Mouse (Mus musculus): ENCODE data around the gene Crygn. TPM values are rescaled to one million over a fixed set of nuclear protein-coding genes. Genes with fewer than 3 reads are reported as not detected.

Gene Crygn
- total RNA-seq, 1 experiment, result 2.1 TPM

GRCm38 (mm10) chr5:24743956-24744355 is 13.9 kb downstream of the Crygn start:
- no peak overlapping the region for H3K27ac ChIP-seq (ENCODE audit: insufficient read depth, low read depth, low read length, poor library complexity, severe bottlenecking)
- no peak overlapping the region for H3K4me3 ChIP-seq (ENCODE audit: insufficient read depth in 1 of 2, low read depth in 1 of 2, low read length in 2 of 2, poor library complexity in 1 of 2, severe bottlenecking in 1 of 2)
- no peak overlapping the region for H3K9ac ChIP-seq (ENCODE audit: insufficient read depth, low read depth, low read length, poor library complexity, severe bottlenecking)
- no peak for DNase-seq (ENCODE audit: low read depth, low spot score)
- TF ChIP-seq HCFC1 (IDR thresholded peaks at IDR 0.05; ENCODE audit: borderline replicate concordance, insufficient read depth, low read length), result no peak
- no peak for TF ChIP-seq ZC3H11A (IDR thresholded peaks at IDR 0.05; ENCODE audit: borderline replicate concordance, low read depth, low read length)
- no peaks in the 10 kb centered on the region for H3K36me3 ChIP-seq (ENCODE audit: control insufficient read depth, insufficient read depth, low read length, poor library complexity, severe bottlenecking)
- in situ Hi-C loops (cut with MboI; ENCODE audit: low sequenced_read_pairs in 2 of 2, unreplicated experiment in 2 of 2), result no loop called here
- H3K9me3 ChIP-seq (ENCODE audit: control insufficient read depth, insufficient read depth, low read depth, low read length), result no peaks in the 10 kb centered on the region
- H3K4me1 ChIP-seq (ENCODE audit: control insufficient read depth in 2 of 2, insufficient read depth in 2 of 2, low read length in 2 of 2, poor library complexity in 1 of 2), result peaks cover 5 to 11% of the 10 kb centered on the region in 2 experiments; a peak in 3 of 4 replicates

GRCm38 (mm10) chr5:24741172-24741885 is 16.5 kb downstream of the Crygn start:
- no peaks in the 10 kb centered on the region for H3K4me1 ChIP-seq (ENCODE audit: control insufficient read depth in 2 of 2, insufficient read depth in 2 of 2, low read length in 2 of 2, poor library complexity in 1 of 2)
- TF ChIP-seq ZNF384 (IDR thresholded peaks at IDR 0.05; ENCODE audit: low read depth, low read length) (no peak), HCFC1 (IDR thresholded peaks at IDR 0.05; ENCODE audit: borderline replicate concordance, insufficient read depth, low read length) (no peak), MAFK (IDR thresholded peaks at IDR 0.05; ENCODE audit: insufficient read depth, low read depth, low read length) (no peak)
- no peaks in the 10 kb centered on the region for H3K9me3 ChIP-seq (ENCODE audit: control insufficient read depth, insufficient read depth, low read depth, low read length)
- no peak overlapping the region for H3K27ac ChIP-seq (ENCODE audit: insufficient read depth, low read depth, low read length, poor library complexity, severe bottlenecking)
- no peak overlapping the region for H3K4me3 ChIP-seq (ENCODE audit: insufficient read depth in 1 of 2, low read depth in 1 of 2, low read length in 2 of 2, poor library complexity in 1 of 2, severe bottlenecking in 1 of 2)
- in situ Hi-C loops (cut with MboI; ENCODE audit: low sequenced_read_pairs in 2 of 2, unreplicated experiment in 2 of 2), result no loop called here
- no peaks in the 10 kb centered on the region for H3K36me3 ChIP-seq (ENCODE audit: control insufficient read depth, insufficient read depth, low read length, poor library complexity, severe bottlenecking)
- no peak for DNase-seq (ENCODE audit: low read depth, low spot score)
- H3K9ac ChIP-seq (ENCODE audit: insufficient read depth, low read depth, low read length, poor library complexity, severe bottlenecking), result no peak overlapping the region

- in situ Hi-C loops (cut with MboI; ENCODE audit: low sequenced_read_pairs in 2 of 2, unreplicated experiment in 2 of 2), result no loop called here
- H3K4me1 ChIP-seq (ENCODE audit: control insufficient read depth in 2 of 2, insufficient read depth in 2 of 2, low read length in 2 of 2, poor library complexity in 1 of 2), result no peaks in the 10 kb centered on the region
- no peaks in the 10 kb centered on the region for H3K36me3 ChIP-seq (ENCODE audit: control insufficient read depth, insufficient read depth, low read length, poor library complexity, severe bottlenecking)
- H3K9ac ChIP-seq (ENCODE audit: insufficient read depth, low read depth, low read length, poor library complexity, severe bottlenecking), result no peak overlapping the region
- no peak overlapping the region for H3K4me3 ChIP-seq (ENCODE audit: insufficient read depth in 1 of 2, low read depth in 1 of 2, low read length in 2 of 2, poor library complexity in 1 of 2, severe bottlenecking in 1 of 2)
- TF ChIP-seq CHD2 (IDR thresholded peaks at IDR 0.05; ENCODE audit: low read depth, low read length) (no peak), MAFK (IDR thresholded peaks at IDR 0.05; ENCODE audit: insufficient read depth, low read depth, low read length) (no peak), HCFC1 (IDR thresholded peaks at IDR 0.05; ENCODE audit: borderline replicate concordance, insufficient read depth, low read length) (no peak), ZNF384 (IDR thresholded peaks at IDR 0.05; ENCODE audit: low read depth, low read length) (no peak)
- no peak for DNase-seq (ENCODE audit: low read depth, low spot score)
- H3K27ac ChIP-seq (ENCODE audit: insufficient read depth, low read depth, low read length, poor library complexity, severe bottlenecking), result no peak overlapping the region
- no peaks in the 10 kb centered on the region for H3K9me3 ChIP-seq (ENCODE audit: control insufficient read depth, insufficient read depth, low read depth, low read length)
Measured at GRCm38 (mm10) chr5:24739141-24739753, 18.6 kb downstream of the Crygn start.

- no peak for TF ChIP-seq MAFK (IDR thresholded peaks at IDR 0.05; ENCODE audit: insufficient read depth, low read depth, low read length)
- no peak for TF ChIP-seq ZNF384 (IDR thresholded peaks at IDR 0.05; ENCODE audit: low read depth, low read length)
- no peak for TF ChIP-seq ZC3H11A (IDR thresholded peaks at IDR 0.05; ENCODE audit: borderline replicate concordance, low read depth, low read length)
- TF ChIP-seq HCFC1 (IDR thresholded peaks at IDR 0.05; ENCODE audit: borderline replicate concordance, insufficient read depth, low read length), result no peak
- TF ChIP-seq CHD2 (IDR thresholded peaks at IDR 0.05; ENCODE audit: low read depth, low read length), result no peak
- Histone ChIP-seq H3K27ac (ENCODE audit: insufficient read depth, low read depth, low read length, poor library complexity, severe bottlenecking) (no peak overlapping the region), H3K9ac (ENCODE audit: insufficient read depth, low read depth, low read length, poor library complexity, severe bottlenecking) (no peak overlapping the region), H3K4me3 (ENCODE audit: insufficient read depth in 1 of 2, low read depth in 1 of 2, low read length in 2 of 2, poor library complexity in 1 of 2, severe bottlenecking in 1 of 2) (no peak overlapping the region), H3K9me3 (ENCODE audit: control insufficient read depth, insufficient read depth, low read depth, low read length) (no peaks in the 10 kb centered on the region), H3K4me1 (ENCODE audit: control insufficient read depth in 2 of 2, insufficient read depth in 2 of 2, low read length in 2 of 2, poor library complexity in 1 of 2) (peaks cover 4% of the 10 kb centered on the region in 2 experiments), H3K36me3 (ENCODE audit: control insufficient read depth, insufficient read depth, low read length, poor library complexity, severe bottlenecking) (no peaks in the 10 kb centered on the region)
- DNase-seq (ENCODE audit: low read depth, low spot score), result no peak
- in situ Hi-C loops (cut with MboI; ENCODE audit: low sequenced_read_pairs in 2 of 2, unreplicated experiment in 2 of 2), result no loop called here
Measured at GRCm38 (mm10) chr5:24738517-24738916, 19.3 kb downstream of the Crygn start.

Data from ES-E14 (cell line).